Mouse (Mus musculus): ENCODE results near the gene Sumo2. TPM values are rescaled to one million over a fixed set of nuclear protein-coding genes. Genes with fewer than 3 reads are reported as not detected.
"Not testable (repeated sequence)": the region's sequence is repeated elsewhere in the genome, so short reads cannot be mapped to it uniquely, and the experiment has no call there.

The Sumo2 gene
- polyA plus RNA-seq, 1 experiment, result 310 TPM

DNA sequence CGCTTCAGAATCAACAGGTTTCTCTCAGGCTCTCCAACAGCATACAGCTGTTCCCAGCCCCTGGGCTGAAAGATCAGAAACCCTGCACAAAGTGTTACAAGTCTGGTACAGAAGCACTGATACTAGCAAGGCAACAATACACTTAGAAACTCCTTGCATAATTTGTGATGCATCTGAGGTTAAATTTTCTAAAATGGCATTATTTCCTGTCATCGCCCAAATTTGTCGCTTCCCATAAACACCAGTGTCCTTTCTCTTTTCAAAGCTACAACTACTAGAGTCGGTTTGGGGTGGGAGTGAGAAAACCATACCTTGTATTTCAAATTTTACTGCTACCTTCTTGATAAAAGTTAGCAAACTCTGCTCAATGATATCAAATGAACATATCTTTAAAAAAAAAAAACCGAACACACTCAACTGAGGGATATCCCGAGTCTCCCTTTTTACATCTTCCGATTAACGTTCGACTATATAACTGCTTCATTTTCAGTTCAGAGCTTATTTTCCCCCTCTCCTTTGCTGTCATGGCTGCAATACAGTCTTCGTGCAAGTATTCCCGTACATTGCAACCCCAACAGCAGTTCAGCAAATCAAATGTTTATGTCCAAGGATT lies 1.2 kb downstream of the Sumo2 start:
- H3K4me1 ChIP-seq (ENCODE audit: control insufficient read depth, insufficient read depth, insufficient read length, low read length), result 0 out of 2 replicates have a peak, but pooled peaks cover 2% of the 10 kb centered on the region
- peak overlapping the region; percentile 59; the same call in 1 of the 2 replicates for H3K27ac ChIP-seq (replicated peaks; ENCODE audit: low read depth, low read length)
- peak overlapping the region; percentile 77 for H3K4me3 ChIP-seq (ENCODE audit: insufficient read depth, low read depth, low read length)

DNA sequence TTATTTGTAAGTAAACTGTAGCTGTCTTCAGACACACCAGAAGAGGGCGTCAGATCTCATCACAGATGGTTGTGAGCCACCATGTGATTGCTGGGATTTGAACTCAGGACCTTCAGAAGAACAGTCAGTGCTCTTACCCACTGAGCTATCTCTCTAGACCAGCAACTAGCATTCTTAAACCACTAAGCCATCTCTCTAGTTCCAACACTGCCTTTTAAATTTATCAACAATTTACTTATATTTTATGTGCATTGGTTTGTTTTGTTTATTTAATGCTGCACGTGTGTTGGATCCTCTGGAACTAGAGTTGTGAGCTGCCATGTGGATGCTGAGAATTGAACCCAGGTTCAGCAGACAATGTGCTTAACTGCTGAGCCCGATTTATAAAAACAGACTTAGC lies 9.6 kb downstream of the Sumo2 start:
- H3K4me3 ChIP-seq (ENCODE audit: insufficient read depth, low read depth, low read length); H3K27ac ChIP-seq (replicated peaks; ENCODE audit: low read depth, low read length); H3K4me1 ChIP-seq (ENCODE audit: control insufficient read depth, insufficient read depth, insufficient read length, low read length): not testable (repeated sequence)

DNA sequence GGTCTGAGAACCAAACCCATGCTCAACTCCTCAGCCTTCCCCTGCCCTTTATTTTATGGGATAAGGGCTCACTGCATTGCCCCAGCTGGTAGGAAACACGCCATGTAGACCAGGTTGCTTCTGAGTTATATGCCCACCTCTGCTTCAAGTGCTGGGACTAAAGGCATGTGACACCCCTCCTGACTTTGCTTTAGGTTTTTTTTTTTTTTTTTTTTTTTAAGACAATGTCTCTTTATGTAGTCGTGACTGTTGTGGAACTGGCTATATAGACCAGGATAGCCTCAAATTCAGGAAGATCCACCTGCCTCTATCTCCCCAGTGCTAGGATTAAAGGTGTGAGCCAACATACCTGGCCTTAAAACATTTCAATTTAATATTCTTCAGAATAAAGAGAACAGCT lies 13.4 kb downstream of the Sumo2 start:
- H3K4me1 ChIP-seq (ENCODE audit: control insufficient read depth, insufficient read depth, insufficient read length, low read length), result no peaks in the 10 kb centered on the region
- H3K27ac ChIP-seq (replicated peaks; ENCODE audit: low read depth, low read length), result no peak overlapping the region

DNA sequence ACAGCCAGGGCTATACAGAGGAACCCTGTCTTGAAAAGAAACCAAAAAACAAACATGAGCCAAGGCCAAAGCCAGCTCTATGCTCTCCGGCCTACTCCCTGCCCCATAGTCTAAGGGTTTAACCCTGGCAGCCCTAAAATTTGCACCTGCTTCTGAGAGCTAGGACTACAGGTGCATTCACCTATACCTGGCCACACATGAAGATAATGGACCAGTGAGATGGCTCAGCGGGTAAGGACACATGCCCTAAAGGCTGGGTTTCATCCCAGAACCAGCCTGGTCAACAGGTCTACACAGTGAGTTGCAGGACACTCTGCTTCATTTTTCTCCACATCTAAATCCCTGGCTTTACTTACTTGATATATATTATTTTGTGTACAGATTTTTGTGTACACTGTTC lies 13.8 kb downstream of the Sumo2 start:
- H3K27ac ChIP-seq (replicated peaks; ENCODE audit: low read depth, low read length), result no peak overlapping the region
- H3K4me1 ChIP-seq (ENCODE audit: control insufficient read depth, insufficient read depth, insufficient read length, low read length), result no peaks in the 10 kb centered on the region
- H3K4me3 ChIP-seq (ENCODE audit: insufficient read depth, low read depth, low read length), result no peak overlapping the region

More for the DNA sequence above, 13.4 kb downstream of the Sumo2 start:
- H3K4me3 ChIP-seq (ENCODE audit: insufficient read depth, low read depth, low read length), result no peak overlapping the region

DNA sequence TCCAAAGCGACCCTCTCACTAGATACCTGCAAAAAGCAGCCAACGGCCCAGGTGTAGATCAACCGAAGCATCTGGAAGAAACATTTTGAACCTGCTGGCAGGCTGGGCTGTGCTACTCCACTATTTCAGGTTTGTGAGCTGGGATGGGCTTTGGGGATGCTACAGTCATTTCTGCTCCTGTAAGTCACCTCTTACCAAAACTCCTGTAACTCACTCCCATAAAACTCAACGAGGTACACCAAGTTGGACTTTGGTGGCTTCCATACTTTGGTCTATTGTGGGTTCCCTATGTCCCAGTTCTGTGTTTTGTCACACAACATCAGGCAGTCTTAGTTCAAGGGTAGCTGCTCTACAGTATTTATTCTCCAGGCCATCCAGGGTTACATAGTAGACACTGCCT lies 15.0 kb downstream of the Sumo2 start:
- Histone ChIP-seq H3K4me1 (ENCODE audit: control insufficient read depth, insufficient read depth, insufficient read length, low read length) (no peaks in the 10 kb centered on the region), H3K4me3 (ENCODE audit: insufficient read depth, low read depth, low read length) (no peak overlapping the region), H3K27ac (replicated peaks; ENCODE audit: low read depth, low read length) (no peak overlapping the region)

DNA sequence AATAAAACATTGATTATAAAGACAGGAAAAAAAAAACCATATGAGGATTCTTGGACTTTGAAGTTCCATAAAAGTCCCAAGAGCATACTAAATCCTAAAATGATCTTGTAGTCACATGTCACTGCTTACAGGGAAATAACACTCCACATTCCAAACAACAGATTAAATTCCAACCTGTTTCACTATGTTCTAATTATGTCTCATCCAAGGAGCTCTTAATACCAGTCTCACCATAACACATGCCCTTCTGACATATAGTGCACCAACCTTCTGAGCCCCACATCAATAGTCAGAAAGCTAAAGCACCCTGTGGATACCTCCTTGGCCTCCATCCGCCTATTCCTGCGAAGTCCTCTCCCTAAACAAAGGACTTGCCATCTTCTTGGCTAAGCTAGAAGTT lies 15.9 kb downstream of the Sumo2 start:
- Histone ChIP-seq H3K4me3 (ENCODE audit: insufficient read depth, low read depth, low read length) (no peak overlapping the region), H3K27ac (replicated peaks; ENCODE audit: low read depth, low read length) (no peak overlapping the region), H3K4me1 (ENCODE audit: control insufficient read depth, insufficient read depth, insufficient read length, low read length) (no peaks in the 10 kb centered on the region)

DNA sequence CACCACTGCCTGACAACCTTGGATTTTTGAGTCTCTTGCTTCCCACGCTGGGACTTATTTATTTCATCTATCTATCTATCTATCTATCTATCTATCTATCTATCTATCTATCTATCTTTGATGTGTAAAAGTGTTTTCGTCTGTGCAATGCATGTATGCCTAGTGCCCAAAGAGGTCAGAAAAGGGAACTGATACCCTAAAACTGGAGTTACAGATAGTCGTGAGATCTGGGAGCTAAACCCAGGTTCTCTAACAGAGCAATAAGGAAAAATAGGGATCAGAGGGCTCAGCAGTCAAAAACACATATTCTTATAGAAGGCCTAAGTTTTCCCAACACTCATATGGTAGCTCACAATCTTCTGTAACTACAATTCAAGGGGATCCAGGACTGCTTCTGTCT lies 16.5 kb downstream of the Sumo2 start:
- Histone ChIP-seq H3K27ac (replicated peaks; ENCODE audit: low read depth, low read length) (no peak overlapping the region), H3K4me1 (ENCODE audit: control insufficient read depth, insufficient read depth, insufficient read length, low read length) (no peaks in the 10 kb centered on the region), H3K4me3 (ENCODE audit: insufficient read depth, low read depth, low read length) (no peak overlapping the region)

DNA sequence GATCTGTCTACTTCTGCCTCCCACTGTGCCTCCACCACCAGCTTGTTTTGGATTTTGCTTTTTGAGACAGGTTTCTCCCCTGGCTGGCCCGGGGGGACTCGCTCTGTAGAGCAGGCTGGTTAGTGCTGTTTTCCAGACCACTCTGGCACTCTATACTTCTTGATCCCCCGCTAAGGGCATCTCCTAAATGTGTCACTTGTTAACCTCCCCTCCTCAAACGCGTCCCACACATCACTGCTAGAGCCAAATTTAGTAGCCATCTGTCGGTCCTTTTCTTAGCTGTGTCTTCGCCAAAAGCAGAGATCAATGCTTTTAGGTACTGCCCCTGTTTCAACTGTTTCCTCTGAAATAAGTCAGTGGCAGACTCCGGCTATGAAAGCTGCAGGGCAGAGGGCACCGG lies 17.4 kb downstream of the Sumo2 start:
- Histone ChIP-seq H3K27ac (replicated peaks; ENCODE audit: low read depth, low read length) (no peak overlapping the region), H3K4me3 (ENCODE audit: insufficient read depth, low read depth, low read length) (no peak overlapping the region), H3K4me1 (ENCODE audit: control insufficient read depth, insufficient read depth, insufficient read length, low read length) (no peaks in the 10 kb centered on the region)

DNA sequence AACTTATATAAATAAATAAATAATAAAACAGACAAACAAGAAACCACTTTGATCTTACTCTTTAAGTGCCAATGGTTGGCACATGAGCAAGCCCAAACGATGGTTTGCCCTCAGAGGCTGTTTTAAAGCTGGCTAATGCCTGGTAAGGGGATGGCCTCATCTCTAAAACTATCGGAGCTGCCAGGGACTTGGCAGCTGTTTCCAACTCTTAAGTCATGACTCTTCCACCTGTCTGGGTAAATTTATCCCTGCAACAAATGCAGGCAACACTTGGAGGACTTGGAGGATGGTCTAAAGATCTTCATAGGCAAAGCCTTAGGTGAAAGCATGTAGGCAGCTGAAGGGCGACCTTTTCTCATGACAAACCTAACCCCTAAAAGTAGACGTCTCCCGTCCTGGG lies 19.1 kb downstream of the Sumo2 start:
- no peak overlapping the region for H3K27ac ChIP-seq (replicated peaks; ENCODE audit: low read depth, low read length)
- peaks cover 9% of the 10 kb centered on the region for H3K4me1 ChIP-seq (ENCODE audit: control insufficient read depth, insufficient read depth, insufficient read length, low read length)
- no peak overlapping the region for H3K4me3 ChIP-seq (ENCODE audit: insufficient read depth, low read depth, low read length)

DNA sequence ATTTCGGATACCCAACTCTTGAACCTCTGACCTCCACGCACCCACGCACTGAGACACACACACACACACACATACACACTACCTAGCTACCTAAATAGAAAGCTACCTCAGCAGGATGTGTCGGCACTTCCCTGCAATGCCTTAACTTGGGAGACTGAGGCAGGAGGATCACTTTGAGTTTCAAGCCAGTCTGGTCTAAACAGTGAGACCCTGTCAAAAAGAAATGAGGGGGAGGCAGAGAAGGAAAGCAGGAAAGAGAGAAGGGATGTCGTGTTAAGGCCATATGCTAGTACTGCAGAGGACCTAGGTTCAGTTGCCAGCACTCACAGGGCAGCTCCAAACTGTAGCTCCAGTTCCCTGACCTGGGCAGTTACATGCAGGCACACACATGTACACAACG lies 21.1 kb downstream of the Sumo2 start:
- Histone ChIP-seq H3K27ac (replicated peaks; ENCODE audit: low read depth, low read length) (no peak overlapping the region), H3K4me1 (ENCODE audit: control insufficient read depth, insufficient read depth, insufficient read length, low read length) (peaks cover 12% of the 10 kb centered on the region), H3K4me3 (ENCODE audit: insufficient read depth, low read depth, low read length) (no peak overlapping the region)

DNA sequence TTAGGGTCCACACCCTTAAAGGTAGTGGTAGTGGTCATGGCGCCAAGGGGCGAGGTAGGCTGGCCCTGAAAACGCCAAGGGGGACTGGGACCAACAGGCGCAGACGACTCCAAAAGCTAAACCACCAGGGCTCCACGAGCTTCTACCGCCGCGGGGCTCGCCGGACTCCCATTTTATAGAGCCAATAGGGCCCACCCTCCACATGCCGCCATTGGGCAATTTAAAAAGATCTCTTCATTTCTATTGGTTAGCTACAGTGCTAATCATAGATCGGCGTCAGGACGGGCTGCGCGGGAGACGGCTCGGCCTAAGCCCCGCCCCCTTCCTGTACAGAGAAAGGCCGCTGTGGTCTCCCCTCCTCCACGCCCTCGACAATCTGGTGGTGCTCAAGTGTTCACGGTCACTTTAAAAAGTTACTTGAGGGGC lies 21.8 kb downstream of the Sumo2 start, which contains the start of gene Jpt1:
Gene Jpt1 (minus strand): TSS at position 150 of the 426 bp plus-strand sequence.
- Histone ChIP-seq H3K4me1 (ENCODE audit: control insufficient read depth, insufficient read depth, insufficient read length, low read length) (peaks cover 16% of the 10 kb centered on the region), H3K27ac (replicated peaks; ENCODE audit: low read depth, low read length) (peak within 1 kb of the TSS; percentile 66), H3K4me3 (ENCODE audit: insufficient read depth, low read depth, low read length) (peak within 1 kb of the TSS; percentile 92)

DNA sequence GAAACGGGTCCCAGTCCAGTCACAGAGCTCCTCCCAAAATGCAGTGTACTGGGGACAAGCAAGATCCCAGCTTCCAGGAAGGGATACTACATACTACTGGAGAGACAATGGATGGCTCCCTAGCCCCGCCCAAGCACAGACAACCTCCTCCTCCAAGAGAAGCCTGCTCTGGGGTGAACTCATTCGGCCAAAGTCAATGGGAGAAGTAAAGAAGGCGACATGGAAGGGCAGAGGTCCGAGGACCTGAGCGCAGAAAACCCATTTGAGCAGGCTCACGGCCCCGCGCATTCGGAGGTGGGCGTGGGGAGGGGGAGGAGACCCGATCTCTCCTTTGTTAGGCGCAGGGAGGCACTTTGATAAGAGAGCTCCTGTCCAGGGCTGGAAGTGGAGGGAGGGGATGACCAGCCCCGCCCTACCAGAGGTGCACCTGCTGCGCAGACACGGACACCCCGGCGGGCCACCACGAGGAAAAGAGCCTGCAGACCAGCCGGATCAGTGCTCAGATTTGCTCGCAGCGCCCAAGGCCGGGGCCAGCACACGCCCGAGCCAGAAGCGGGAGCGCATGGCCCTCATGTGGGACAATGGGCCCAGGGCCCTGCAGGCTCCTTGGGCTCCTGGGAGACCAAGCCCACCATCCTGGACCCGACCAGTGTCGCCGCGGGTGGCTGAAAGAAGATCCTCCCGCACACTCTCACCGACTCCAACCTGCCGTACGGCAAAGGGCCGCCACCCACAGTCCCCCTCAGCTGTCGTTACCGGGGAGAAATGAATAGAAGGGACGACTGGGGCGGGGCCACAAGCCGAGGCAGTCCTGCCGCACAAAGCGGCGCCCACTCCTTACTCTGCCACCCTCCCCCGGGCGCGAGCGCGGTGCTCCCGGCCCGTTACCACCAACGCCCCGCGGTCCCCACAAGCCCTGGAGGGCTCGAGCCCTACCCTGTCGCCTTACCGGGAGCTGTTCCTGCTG lies 22.5 kb downstream of the Sumo2 start:
- H3K4me1 ChIP-seq (ENCODE audit: control insufficient read depth, insufficient read depth, insufficient read length, low read length), result peaks cover 16% of the 10 kb centered on the region
- H3K27ac ChIP-seq (replicated peaks; ENCODE audit: low read depth, low read length), result peak overlapping the region; percentile 66
- peak overlapping the region; percentile 92 for H3K4me3 ChIP-seq (ENCODE audit: insufficient read depth, low read depth, low read length)

DNA sequence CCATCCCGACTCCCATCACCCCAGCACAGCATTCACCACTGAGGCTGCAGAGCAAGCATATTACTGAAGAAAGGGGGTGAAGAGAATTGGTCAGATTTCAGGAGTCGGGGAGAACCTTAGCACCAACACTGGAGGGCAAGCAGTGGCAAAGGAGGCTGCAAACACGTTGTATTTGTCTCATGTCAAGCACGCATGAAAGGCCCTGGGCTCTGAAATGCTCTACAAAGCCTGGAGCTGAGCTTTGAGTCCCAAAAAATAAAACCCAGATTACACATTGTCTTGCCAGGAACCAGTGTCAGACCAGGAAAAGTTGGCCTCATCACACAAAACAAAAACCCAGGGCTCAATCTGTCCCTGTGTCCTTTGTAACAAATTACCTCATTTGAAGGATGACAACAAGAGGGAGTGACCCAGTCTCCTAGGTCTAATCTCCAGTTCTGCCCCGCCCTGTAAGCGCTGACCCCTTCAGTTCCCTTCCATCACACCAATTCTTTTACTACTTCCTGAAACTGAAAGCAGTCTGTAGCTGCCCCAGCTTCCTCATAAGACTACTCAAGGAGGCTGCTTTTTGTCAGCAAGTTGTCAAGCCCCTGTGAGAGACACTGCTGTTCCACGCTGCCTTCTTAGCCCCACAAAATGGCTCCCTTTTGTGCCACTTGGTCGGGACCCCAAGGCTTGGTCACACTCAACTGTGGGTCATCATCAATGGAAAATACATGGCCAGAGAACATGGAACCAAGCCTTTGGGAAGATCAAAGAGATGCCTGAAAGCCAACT lies 23.5 kb downstream of the Sumo2 start:
- H3K4me3 ChIP-seq (ENCODE audit: insufficient read depth, low read depth, low read length), result peak overlapping the region; percentile 92
- peak overlapping the region; percentile 59 for H3K27ac ChIP-seq (replicated peaks; ENCODE audit: low read depth, low read length)
- peaks cover 16% of the 10 kb centered on the region for H3K4me1 ChIP-seq (ENCODE audit: control insufficient read depth, insufficient read depth, insufficient read length, low read length)

DNA sequence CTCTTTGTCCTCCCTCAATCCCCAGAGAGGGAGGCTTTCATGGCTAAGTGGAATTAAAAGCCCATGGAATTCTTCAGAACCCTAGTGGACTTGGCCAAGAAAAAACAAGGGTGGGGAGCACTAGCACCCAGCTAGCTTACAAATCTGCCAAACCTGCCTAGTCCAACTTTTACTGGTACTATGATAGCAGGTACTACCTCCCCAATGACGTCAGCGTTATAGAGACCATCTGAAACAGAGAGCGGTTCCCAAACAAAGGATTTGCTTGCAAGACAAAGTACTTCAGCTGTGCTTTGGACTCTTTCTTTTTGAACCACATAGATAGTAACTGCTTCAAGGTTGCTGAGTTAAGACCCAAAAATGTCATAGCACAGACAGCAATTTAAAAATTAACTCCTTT lies 24.1 kb downstream of the Sumo2 start:
- H3K27ac ChIP-seq (replicated peaks; ENCODE audit: low read depth, low read length), result no peak overlapping the region
- H3K4me1 ChIP-seq (ENCODE audit: control insufficient read depth, insufficient read depth, insufficient read length, low read length), result peaks cover 16% of the 10 kb centered on the region
- peak overlapping the region; percentile 92 for H3K4me3 ChIP-seq (ENCODE audit: insufficient read depth, low read depth, low read length)

DNA sequence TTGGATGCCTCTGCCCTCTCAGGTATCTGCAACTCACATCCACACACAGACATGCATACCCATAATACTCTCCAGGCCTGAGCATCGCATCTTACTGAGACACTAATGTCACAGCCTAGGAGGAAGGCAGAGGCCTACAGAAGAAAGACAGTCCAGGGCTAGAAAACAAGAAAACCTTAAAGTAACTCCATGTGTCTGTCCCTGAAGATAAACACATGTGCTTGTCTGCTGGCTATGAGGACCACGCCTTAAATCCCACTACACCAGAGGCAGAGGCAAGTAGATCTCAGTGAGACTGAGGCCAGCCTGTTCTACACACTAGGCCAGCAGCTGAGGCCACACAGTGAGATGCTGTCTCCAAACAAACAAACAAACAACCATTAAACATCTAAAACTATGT lies 25.0 kb downstream of the Sumo2 start:
- no peak overlapping the region for H3K27ac ChIP-seq (replicated peaks; ENCODE audit: low read depth, low read length)
- H3K4me3 ChIP-seq (ENCODE audit: insufficient read depth, low read depth, low read length), result no peak overlapping the region
- H3K4me1 ChIP-seq (ENCODE audit: control insufficient read depth, insufficient read depth, insufficient read length, low read length), result peaks cover 16% of the 10 kb centered on the region
